Mouse (Mus musculus): ENCODE results near the gene Ctnnd2. TPM values are rescaled to one million over a fixed set of nuclear protein-coding genes. Genes with fewer than 3 reads are reported as not detected.

The Ctnnd2 gene
- polyA plus RNA-seq, 1 experiment from 2014 or later: 0.16 TPM

- H3K4me3 ChIP-seq (replicated peaks): no peak overlapping the region
- no peak overlapping the region for H3K9ac ChIP-seq
- H3K36me3 ChIP-seq (replicated peaks): no peaks in the 10 kb centered on the region
- ATAC-seq (ENCODE audit: insufficient read depth): no peak
- H3K27me3 ChIP-seq: no peaks in the 10 kb centered on the region
- no peak overlapping the region for H3K27ac ChIP-seq (replicated peaks)
- no peaks in the 10 kb centered on the region for H3K4me1 ChIP-seq (replicated peaks)
- H3K4me2 ChIP-seq: no peak overlapping the region
- no peaks in the 10 kb centered on the region for H3K9me3 ChIP-seq (replicated peaks)
Observed at GRCm38 (mm10) chr15:30190872-30191271, 18.5 kb downstream of the Ctnnd2 start.

- 49% methylated on average over 5 of the region's 5 CpGs for WGBS (ENCODE audit: insufficient replicate concordance)
Observed at GRCm38 (mm10) chr15:30191931-30192668, 19.7 kb downstream of the Ctnnd2 start.

GRCm38 (mm10) chr15:30198429-30198828 is 26.0 kb downstream of the Ctnnd2 start:
- Histone ChIP-seq H3K4me2 (no peak overlapping the region), H3K27me3 (no peaks in the 10 kb centered on the region), H3K4me1 (replicated peaks) (no peaks in the 10 kb centered on the region), H3K9ac (no peak overlapping the region), H3K4me3 (replicated peaks) (no peak overlapping the region), H3K9me3 (replicated peaks) (no peaks in the 10 kb centered on the region), H3K27ac (replicated peaks) (no peak overlapping the region), H3K36me3 (replicated peaks) (no peaks in the 10 kb centered on the region)
- no peak for ATAC-seq (ENCODE audit: insufficient read depth)
- 70% methylated on average over 3 of the region's 3 CpGs for WGBS (ENCODE audit: insufficient replicate concordance)

More at GRCm38 (mm10) chr15:30191931-30192668, 19.7 kb downstream of the Ctnnd2 start:
- Histone ChIP-seq H3K4me2 (no peak overlapping the region), H3K27ac (replicated peaks) (no peak overlapping the region), H3K9me3 (replicated peaks) (no peaks in the 10 kb centered on the region), H3K4me1 (replicated peaks) (no peaks in the 10 kb centered on the region), H3K27me3 (no peaks in the 10 kb centered on the region), H3K4me3 (replicated peaks) (no peak overlapping the region), H3K9ac (no peak overlapping the region), H3K36me3 (replicated peaks) (no peaks in the 10 kb centered on the region)
- no peak for ATAC-seq (ENCODE audit: insufficient read depth)

- H3K9ac ChIP-seq: no peak overlapping the region
- no peak for ATAC-seq (ENCODE audit: insufficient read depth)
- no peaks in the 10 kb centered on the region for H3K36me3 ChIP-seq (replicated peaks)
- H3K4me2 ChIP-seq: no peak overlapping the region
- H3K27me3 ChIP-seq: no peaks in the 10 kb centered on the region
- no peak overlapping the region for H3K4me3 ChIP-seq (replicated peaks)
- WGBS (ENCODE audit: insufficient replicate concordance): 68% methylated on average over 1 of the region's 1 CpGs
- H3K9me3 ChIP-seq (replicated peaks): no peaks in the 10 kb centered on the region
- no peak overlapping the region for H3K27ac ChIP-seq (replicated peaks)
- H3K4me1 ChIP-seq (replicated peaks): no peaks in the 10 kb centered on the region
Observed at GRCm38 (mm10) chr15:30199785-30200184, 27.4 kb downstream of the Ctnnd2 start.

GRCm38 (mm10) chr15:30201211-30201610 is 28.8 kb downstream of the Ctnnd2 start:
- no peak overlapping the region for H3K4me2 ChIP-seq
- H3K9me3 ChIP-seq (replicated peaks): no peaks in the 10 kb centered on the region
- 73% methylated on average over 2 of the region's 2 CpGs for WGBS (ENCODE audit: insufficient replicate concordance)
- no peaks in the 10 kb centered on the region for H3K4me1 ChIP-seq (replicated peaks)
- no peaks in the 10 kb centered on the region for H3K27me3 ChIP-seq
- H3K9ac ChIP-seq: no peak overlapping the region
- no peak for ATAC-seq (ENCODE audit: insufficient read depth)
- no peaks in the 10 kb centered on the region for H3K36me3 ChIP-seq (replicated peaks)
- H3K4me3 ChIP-seq (replicated peaks): no peak overlapping the region
- H3K27ac ChIP-seq (replicated peaks): no peak overlapping the region

GRCm38 (mm10) chr15:30201617-30202016 is 29.2 kb downstream of the Ctnnd2 start:
- Histone ChIP-seq H3K9ac (no peak overlapping the region), H3K4me3 (replicated peaks) (no peak overlapping the region), H3K4me1 (replicated peaks) (no peaks in the 10 kb centered on the region), H3K27ac (replicated peaks) (no peak overlapping the region), H3K9me3 (replicated peaks) (no peaks in the 10 kb centered on the region), H3K27me3 (no peaks in the 10 kb centered on the region), H3K36me3 (replicated peaks) (no peaks in the 10 kb centered on the region), H3K4me2 (no peak overlapping the region)
- 92% methylated on average over 3 of the region's 3 CpGs for WGBS (ENCODE audit: insufficient replicate concordance)
- no peak for ATAC-seq (ENCODE audit: insufficient read depth)

GRCm38 (mm10) chr15:30212746-30213145 is 40.4 kb downstream of the Ctnnd2 start:
- Histone ChIP-seq H3K9me3 (replicated peaks) (no peaks in the 10 kb centered on the region), H3K4me1 (replicated peaks) (no peaks in the 10 kb centered on the region), H3K4me2 (no peak overlapping the region), H3K9ac (no peak overlapping the region), H3K27me3 (no peaks in the 10 kb centered on the region), H3K4me3 (replicated peaks) (no peak overlapping the region), H3K27ac (replicated peaks) (no peak overlapping the region), H3K36me3 (replicated peaks) (no peaks in the 10 kb centered on the region)
- 65% methylated on average over 5 of the region's 5 CpGs for WGBS (ENCODE audit: insufficient replicate concordance)
- ATAC-seq (ENCODE audit: insufficient read depth): no peak

- WGBS (ENCODE audit: insufficient replicate concordance): 68% methylated on average over 4 of the region's 4 CpGs
- no peaks in the 10 kb centered on the region for H3K27me3 ChIP-seq
- H3K4me1 ChIP-seq (replicated peaks): no peaks in the 10 kb centered on the region
- no peak overlapping the region for H3K9ac ChIP-seq
- H3K9me3 ChIP-seq (replicated peaks): no peaks in the 10 kb centered on the region
- no peaks in the 10 kb centered on the region for H3K36me3 ChIP-seq (replicated peaks)
- H3K4me3 ChIP-seq (replicated peaks): no peak overlapping the region
- no peak overlapping the region for H3K4me2 ChIP-seq
- ATAC-seq (ENCODE audit: insufficient read depth): no peak
- H3K27ac ChIP-seq (replicated peaks): no peak overlapping the region
Observed at GRCm38 (mm10) chr15:30215871-30216270, 43.5 kb downstream of the Ctnnd2 start.

GRCm38 (mm10) chr15:30229112-30229511 is 56.7 kb downstream of the Ctnnd2 start:
- H3K9ac ChIP-seq: no peak overlapping the region
- no peaks in the 10 kb centered on the region for H3K27me3 ChIP-seq
- no peak for ATAC-seq (ENCODE audit: insufficient read depth)
- no peak overlapping the region for H3K27ac ChIP-seq (replicated peaks)
- no peak overlapping the region for H3K4me2 ChIP-seq
- H3K36me3 ChIP-seq (replicated peaks): no peaks in the 10 kb centered on the region
- H3K4me1 ChIP-seq (replicated peaks): no peaks in the 10 kb centered on the region
- no peak overlapping the region for H3K4me3 ChIP-seq (replicated peaks)
- WGBS (ENCODE audit: insufficient replicate concordance): 78% methylated on average over 4 of the region's 4 CpGs
- H3K9me3 ChIP-seq (replicated peaks): no peaks in the 10 kb centered on the region

GRCm38 (mm10) chr15:30235210-30236034 is 63.0 kb downstream of the Ctnnd2 start:
- H3K27ac ChIP-seq (replicated peaks): no peak overlapping the region
- no peak for ATAC-seq (ENCODE audit: insufficient read depth)
- WGBS (ENCODE audit: insufficient replicate concordance): 76% methylated on average over 10 of the region's 10 CpGs

GRCm38 (mm10) chr15:30240881-30241280 is 68.5 kb downstream of the Ctnnd2 start:
- no peak overlapping the region for H3K4me3 ChIP-seq (replicated peaks)
- no peak for ATAC-seq (ENCODE audit: insufficient read depth)
- H3K4me2 ChIP-seq: no peak overlapping the region
- no peaks in the 10 kb centered on the region for H3K27me3 ChIP-seq
- H3K27ac ChIP-seq (replicated peaks): no peak overlapping the region
- no peak overlapping the region for H3K9ac ChIP-seq
- WGBS (ENCODE audit: insufficient replicate concordance): 56% methylated on average over 2 of the region's 2 CpGs
- no peaks in the 10 kb centered on the region for H3K36me3 ChIP-seq (replicated peaks)
- H3K9me3 ChIP-seq (replicated peaks): no peaks in the 10 kb centered on the region
- H3K4me1 ChIP-seq (replicated peaks): no peaks in the 10 kb centered on the region

More at GRCm38 (mm10) chr15:30235210-30236034, 63.0 kb downstream of the Ctnnd2 start:
- Histone ChIP-seq H3K4me3 (replicated peaks) (no peak overlapping the region), H3K27me3 (no peaks in the 10 kb centered on the region), H3K9me3 (replicated peaks) (no peaks in the 10 kb centered on the region), H3K36me3 (replicated peaks) (no peaks in the 10 kb centered on the region), H3K9ac (no peak overlapping the region), H3K4me2 (no peak overlapping the region), H3K4me1 (replicated peaks) (no peaks in the 10 kb centered on the region)
